Mouse (Mus musculus) embryonic facial prominence, embryonic 11.5 days (tissue): ENCODE data around the gene Cnga4. TPM values are rescaled to one million over a fixed set of nuclear protein-coding genes. Genes with fewer than 3 reads are reported as not detected.

ENCODE experiments used
- ATAC-seq: fragments of 200-750 bp; cut with Nextera tagmentation; replicated peaks from 2 replicates; pipeline ENCODE4 v1.8.0; 2017; ENCODE audit warnings: low read depth; ENCODE audit not compliant: insufficient number of reproducible peaks, low FRiP score, low TSS enrichment
- DNase-seq: peaks from one replicate; pipeline ENCODE4 v3.0.0-alpha.2; 2015; ENCODE audit warnings: low spot score
- H3K27ac ChIP-seq: fragments of 300-500 bp; sonication (generic); replicated peaks from 2 replicates; pipeline ENCODE4 v1.5.1; 2014; ENCODE audit warnings: mild to moderate bottlenecking, low read depth, low read length, control low read depth
- H3K27me3 ChIP-seq: fragments of 300-500 bp; sonication (generic); 2 replicates; pipeline ENCODE4 v1.6.1; 2014; ENCODE audit warnings: mild to moderate bottlenecking, low read length, moderate library complexity, mixed read lengths; ENCODE audit not compliant: control insufficient read depth, insufficient read depth
- H3K36me3 ChIP-seq: fragments of 300-500 bp; sonication (generic); replicated peaks from 2 replicates; pipeline ENCODE4 v1.6.1; 2014; ENCODE audit warnings: low read depth, mild to moderate bottlenecking, low read length, moderate library complexity, mixed read lengths; ENCODE audit not compliant: control insufficient read depth, insufficient read depth
- H3K4me1 ChIP-seq: fragments of 300-500 bp; sonication (generic); 2 replicates; pipeline ENCODE4 v1.6.1; 2014; ENCODE audit warnings: low read length, mixed read lengths; ENCODE audit not compliant: control insufficient read depth, insufficient read depth
- H3K4me2 ChIP-seq: fragments of 300-500 bp; sonication (generic); 2 replicates; pipeline ENCODE4 v1.6.1; 2014; ENCODE audit warnings: low read depth, mild to moderate bottlenecking, control low read depth, low read length, moderate library complexity
- H3K4me3 ChIP-seq: fragments of 300-500 bp; sonication (generic); 2 replicates; pipeline ENCODE4 v1.5.1; 2014; ENCODE audit warnings: low read depth, low read length, control low read depth
- H3K9ac ChIP-seq: fragments of 300-500 bp; sonication (generic); replicated peaks from 2 replicates; pipeline ENCODE4 v1.6.1; 2014; ENCODE audit warnings: mild to moderate bottlenecking, control low read depth, low read length
- H3K9me3 ChIP-seq: fragments of 300-500 bp; sonication (generic); replicated peaks from 2 replicates; pipeline ENCODE4 v1.6.1; 2016; ENCODE audit warnings: mild to moderate bottlenecking, low read length, inconsistent platforms, mixed read lengths; ENCODE audit not compliant: control insufficient read depth
- WGBS: fragments of 180-500 bp; shearing (Covaris S2); extraction: QIAGEN DNeasy Blood & Tissue Kit; methylation state at CpG from one replicate; pipeline ENCODE4 v1.1.7; 2014; 5-methylcytosine and 5-hydroxymethylcytosine counted together
- polyA plus RNA-seq: library from polyadenylated mRNA; unstranded; fragments of >200 nt; fragmentation: Nextera tagmentation; extraction: Ambion mirVana; gene quantifications from 2 replicates; pipeline ENCODE4 v1.2.1, GENCODE M21; 2014

The Cnga4 gene
- polyA plus RNA-seq, 1 experiment from 2014 or later = not detected

DNA sequence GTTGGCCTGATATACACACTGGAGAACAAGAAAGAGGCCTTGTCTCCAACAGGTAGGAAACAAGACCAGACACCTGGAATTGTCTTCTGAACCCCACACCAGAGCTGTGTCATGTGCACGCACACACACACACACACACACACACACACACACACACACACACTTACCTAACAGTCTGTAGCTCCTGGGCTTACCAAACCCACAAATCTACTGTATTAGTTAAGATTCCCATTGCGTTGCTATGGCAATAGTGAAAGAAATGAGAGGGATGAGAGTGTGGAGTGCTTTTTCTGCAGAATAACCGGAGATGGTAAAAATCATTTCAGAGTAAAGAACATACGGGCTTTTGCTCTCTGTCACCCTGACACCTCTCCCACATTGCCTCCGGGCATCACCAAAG is 13.7 kb downstream of the Cnga4 start:
- H3K4me2 ChIP-seq = no peak overlapping the region
- H3K9me3 ChIP-seq = no peaks in the 10 kb centered on the region
- no peak overlapping the region for H3K9ac ChIP-seq
- WGBS = 81% methylated on average over 5 of the region's 5 CpGs
- ATAC-seq (no peak), DNase-seq (no peak)
- no peak overlapping the region for H3K4me3 ChIP-seq
- no peaks in the 10 kb centered on the region for H3K4me1 ChIP-seq
- H3K27me3 ChIP-seq = no peaks in the 10 kb centered on the region
- H3K27ac ChIP-seq = no peak overlapping the region
- H3K36me3 ChIP-seq = no peaks in the 10 kb centered on the region

GRCm38 (mm10) chr7:105420903-105421302 is 16.5 kb downstream of the Cnga4 start:
- no peak for ATAC-seq
- WGBS = 67% methylated on average over 2 of the region's 2 CpGs

GRCm38 (mm10) chr7:105424368-105424767 is 20.0 kb downstream of the Cnga4 start:
- WGBS = 24% methylated on average over 5 of the region's 5 CpGs
- DNase-seq = no peak
- no peak overlapping the region for H3K9ac ChIP-seq
- H3K27ac ChIP-seq = no peak overlapping the region
- no peaks in the 10 kb centered on the region for H3K9me3 ChIP-seq
- 0 out of 2 replicates have a peak, but pooled peaks cover 2% of the 10 kb centered on the region for H3K4me1 ChIP-seq
- no peak overlapping the region for H3K4me3 ChIP-seq
- H3K27me3 ChIP-seq = peaks cover 21% of the 10 kb centered on the region
- no peaks in the 10 kb centered on the region for H3K36me3 ChIP-seq
- no peak overlapping the region for H3K4me2 ChIP-seq
- no peak for ATAC-seq

More at GRCm38 (mm10) chr7:105420903-105421302, 16.5 kb downstream of the Cnga4 start:
- peaks cover 12% of the 10 kb centered on the region for H3K27me3 ChIP-seq
- DNase-seq = no peak
- no peak overlapping the region for H3K9ac ChIP-seq
- H3K4me2 ChIP-seq = no peak overlapping the region
- no peak overlapping the region for H3K27ac ChIP-seq
- H3K9me3 ChIP-seq = no peaks in the 10 kb centered on the region
- no peak overlapping the region for H3K4me3 ChIP-seq
- H3K36me3 ChIP-seq = no peaks in the 10 kb centered on the region
- 0 out of 2 replicates have a peak, but pooled peaks cover 2% of the 10 kb centered on the region for H3K4me1 ChIP-seq

DNA sequence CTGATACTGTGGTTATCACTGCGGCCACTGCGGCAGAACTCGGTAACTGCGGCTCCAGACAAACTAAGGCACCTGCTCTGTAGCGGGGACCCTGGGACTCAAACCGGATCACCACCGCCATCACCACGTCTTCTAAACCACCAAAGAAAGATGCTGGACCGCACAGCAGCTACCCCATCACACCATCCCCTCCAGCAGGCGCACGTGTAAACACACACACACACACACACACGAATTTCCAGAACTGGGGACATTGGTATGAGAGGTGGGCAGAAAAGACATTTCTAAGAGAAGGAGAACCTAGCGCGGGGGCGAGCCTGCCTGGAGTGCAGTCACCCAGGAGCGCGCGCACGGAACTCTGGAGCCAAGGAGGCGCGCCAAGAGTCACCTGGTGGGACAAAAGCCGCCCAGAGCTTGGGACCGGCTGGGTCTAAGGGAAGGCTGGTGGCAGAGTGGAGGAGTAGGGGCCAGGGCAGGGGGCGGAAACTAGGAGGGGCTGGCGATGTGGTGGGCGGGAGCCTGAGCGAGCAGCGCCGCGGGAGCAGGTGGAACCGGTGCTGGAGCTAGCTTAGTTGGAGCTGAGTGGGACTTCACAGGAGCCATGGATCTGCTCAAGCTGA is 21.2 kb downstream of the Cnga4 start, which contains the start of gene Cckbr:
Gene Cckbr, plus strand, starts transcription at position 308 of the 620 bp plus-strand sequence.
- WGBS = 1% methylated on average over 31 of the region's 31 CpGs

DNA sequence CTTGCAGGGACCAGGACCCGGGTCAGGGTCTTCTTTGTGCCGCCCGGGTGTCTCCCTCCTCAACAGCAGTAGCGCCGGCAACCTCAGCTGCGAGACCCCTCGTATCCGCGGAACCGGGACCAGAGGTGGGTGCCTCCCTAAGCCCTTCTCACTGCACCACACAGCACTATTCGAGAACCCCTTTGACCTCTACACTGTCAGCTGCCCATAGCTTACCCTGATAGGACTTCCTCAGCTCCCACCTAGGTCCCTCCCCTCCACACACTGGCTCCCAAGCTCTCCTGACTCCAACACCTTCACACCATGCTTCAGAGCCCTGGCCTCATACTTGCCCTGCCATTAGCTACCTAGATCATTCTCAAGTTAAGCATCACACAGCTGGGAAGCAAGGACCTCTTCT is 21.7 kb downstream of the Cnga4 start:
- peak overlapping the region; percentile 38 for H3K4me3 ChIP-seq
- H3K27ac ChIP-seq = no peak overlapping the region
- H3K4me1 ChIP-seq = 0 out of 2 replicates have a peak, but pooled peaks cover 2% of the 10 kb centered on the region
- H3K9ac ChIP-seq = peak overlapping the region; percentile 48; the same call in 1 of the 2 replicates
- ATAC-seq (peak; percentile 80), DNase-seq (no peak)
- H3K9me3 ChIP-seq = no peaks in the 10 kb centered on the region
- 4% methylated on average over 11 of the region's 11 CpGs for WGBS
- no peaks in the 10 kb centered on the region for H3K36me3 ChIP-seq
- H3K27me3 ChIP-seq = peaks cover 21% of the 10 kb centered on the region
- peak overlapping the region; percentile 72 for H3K4me2 ChIP-seq

More for the DNA sequence above, 21.2 kb downstream of the Cnga4 start, which contains the start of gene Cckbr:
- H3K27me3 ChIP-seq = peaks cover 21% of the 10 kb centered on the region
- H3K4me1 ChIP-seq = 0 out of 2 replicates have a peak, but pooled peaks cover 2% of the 10 kb centered on the region
- peak within 1 kb of the TSS; percentile 48 for H3K9ac ChIP-seq
- H3K27ac ChIP-seq = no peak within 1 kb of the TSS
- DNase-seq (peak; percentile 44), ATAC-seq (peak; percentile 86)
- peak within 1 kb of the TSS; percentile 72 for H3K4me2 ChIP-seq
- H3K36me3 ChIP-seq = no peaks in the 10 kb centered on the region
- no peaks in the 10 kb centered on the region for H3K9me3 ChIP-seq
- H3K4me3 ChIP-seq = peak within 1 kb of the TSS; percentile 38

DNA sequence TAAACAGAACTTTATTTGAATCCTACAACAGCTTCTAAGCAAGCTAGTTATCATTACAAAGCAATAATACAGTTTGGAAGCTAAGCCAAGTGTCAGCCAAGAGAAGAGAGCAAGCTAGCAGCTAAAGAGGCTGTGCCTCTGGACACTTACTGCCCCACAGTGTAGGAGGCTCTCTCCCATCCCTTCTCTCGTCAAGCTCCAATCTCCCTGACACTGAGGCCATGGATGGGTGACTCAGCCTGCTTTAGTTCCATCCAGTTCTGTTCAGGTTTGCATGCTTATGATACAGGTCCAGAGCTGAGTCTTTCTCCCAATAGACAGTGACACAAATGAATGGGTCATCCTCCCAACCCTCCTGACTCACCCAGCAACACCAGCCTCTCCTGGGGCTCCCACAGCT is 27.7 kb downstream of the Cnga4 start:
- WGBS = 63% methylated on average over 1 of the region's 1 CpGs
- H3K4me1 ChIP-seq = no peaks in the 10 kb centered on the region
- H3K4me2 ChIP-seq = no peak overlapping the region
- H3K36me3 ChIP-seq = no peaks in the 10 kb centered on the region
- DNase-seq = no peak
- H3K9me3 ChIP-seq = no peaks in the 10 kb centered on the region
- no peak overlapping the region for H3K4me3 ChIP-seq
- H3K27me3 ChIP-seq = no peaks in the 10 kb centered on the region
- no peak overlapping the region for H3K27ac ChIP-seq
- no peak overlapping the region for H3K9ac ChIP-seq
- ATAC-seq = no peak

DNA sequence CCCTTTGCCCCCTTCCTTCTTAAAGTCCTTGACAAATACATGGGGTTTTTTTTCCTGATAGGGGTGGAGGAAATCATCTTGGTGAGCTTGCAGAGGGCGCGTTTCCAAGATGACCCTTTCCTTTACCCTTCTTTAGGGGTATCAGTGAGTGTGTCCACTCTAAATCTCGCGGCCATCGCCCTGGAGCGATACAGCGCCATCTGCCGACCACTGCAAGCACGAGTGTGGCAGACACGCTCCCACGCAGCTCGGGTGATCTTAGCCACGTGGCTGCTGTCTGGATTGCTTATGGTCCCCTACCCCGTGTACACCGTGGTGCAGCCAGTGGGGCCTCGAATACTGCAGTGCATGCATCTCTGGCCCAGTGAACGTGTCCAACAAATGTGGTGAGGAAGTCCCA is 29.5 kb downstream of the Cnga4 start:
- DNase-seq (no peak), ATAC-seq (no peak)
- WGBS = 83% methylated on average over 17 of the region's 17 CpGs
- Histone ChIP-seq H3K9ac (no peak overlapping the region), H3K4me2 (no peak overlapping the region), H3K4me3 (no peak overlapping the region), H3K36me3 (no peaks in the 10 kb centered on the region), H3K27ac (no peak overlapping the region), H3K9me3 (no peaks in the 10 kb centered on the region), H3K27me3 (no peaks in the 10 kb centered on the region), H3K4me1 (no peaks in the 10 kb centered on the region)

- no peak overlapping the region for H3K4me2 ChIP-seq
- H3K9me3 ChIP-seq = no peaks in the 10 kb centered on the region
- 76% methylated on average over 22 of the region's 22 CpGs for WGBS
- no peaks in the 10 kb centered on the region for H3K4me1 ChIP-seq
- DNase-seq (no peak), ATAC-seq (no peak)
- H3K9ac ChIP-seq = no peak overlapping the region
- H3K4me3 ChIP-seq = no peak overlapping the region
- no peaks in the 10 kb centered on the region for H3K36me3 ChIP-seq
- no peaks in the 10 kb centered on the region for H3K27me3 ChIP-seq
- H3K27ac ChIP-seq = no peak overlapping the region
Observed at GRCm38 (mm10) chr7:105434798-105435197, 30.4 kb downstream of the Cnga4 start.
